Mouse (Mus musculus): ENCODE measurements around the gene Zbtb25. TPM values are rescaled to one million over a fixed set of nuclear protein-coding genes. Genes with fewer than 3 reads are reported as not detected.

Zbtb25 gene
- 10 to 100 TPM; 16.9 to 20.9 TPM for total RNA-seq (2021)
- long read RNA-seq, transcript Zbtb25-201 (3 exons, 1,681 nt), result major isoform, 5 of 13 reads
- long read RNA-seq, partial matches to known transcripts, result 0 of 13 reads
- long read RNA-seq, other reads (novel, unspliced or antisense), result 6 of 13 reads

DNA sequence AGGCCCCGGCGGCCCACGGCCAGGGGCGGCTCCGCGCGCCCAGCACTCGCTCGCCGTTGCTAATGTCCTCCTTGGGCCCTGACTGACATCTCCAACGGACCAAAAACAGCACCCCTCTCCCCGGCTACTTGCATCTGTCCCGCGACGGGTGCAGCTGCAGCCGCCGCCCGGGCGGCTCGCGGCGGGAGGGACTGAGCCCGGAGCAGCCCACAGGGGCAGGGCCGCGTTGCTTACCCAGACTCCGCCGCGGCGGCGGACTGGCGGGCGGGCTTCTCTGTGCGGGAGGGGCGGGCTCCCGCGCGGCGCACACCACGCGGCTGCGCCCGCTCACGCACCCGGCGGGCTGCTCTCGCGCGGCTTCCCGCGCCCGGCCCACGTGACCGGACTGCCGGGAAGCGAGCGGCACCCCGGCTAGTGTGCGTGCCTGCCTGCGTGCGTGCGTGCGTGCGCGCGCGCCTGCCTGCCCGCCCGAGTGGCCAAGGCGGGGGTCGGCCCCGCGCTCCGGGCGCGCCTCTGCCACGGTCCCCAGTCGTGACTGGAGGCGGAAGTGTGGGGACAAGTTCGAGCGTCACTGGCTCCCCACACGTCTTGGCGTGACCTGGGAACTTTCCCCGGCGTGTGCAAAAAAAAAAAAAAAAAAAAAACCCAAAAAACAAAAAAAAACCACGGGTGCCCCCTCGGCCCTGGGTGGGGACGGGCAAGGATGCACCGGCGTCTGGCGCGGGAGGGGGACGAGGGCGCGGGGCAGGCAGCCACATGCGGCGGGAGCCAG is at the start of gene Zbtb25:
TSS of gene Zbtb25 (minus strand) at position 397 of the 772 bp plus-strand sequence.
- peak; percentile 81 to 89 for DNase-seq (ENCODE audit: low spot score in 2 of 2)

- no peak for DNase-seq (ENCODE audit: low spot score in 2 of 2)
These were observed 48.9 kb upstream of the Zbtb25 start for GRCm38 (mm10) chr12:76418346-76418745.

- DNase-seq (ENCODE audit: low spot score in 2 of 2), result no peak
These were observed 48.0 kb upstream of the Zbtb25 start, which contains the start of gene Ppp1r36 for GRCm38 (mm10) chr12:76417433-76417854. TSS of gene Ppp1r36 (plus strand) at chr12:76417538.

- no peak for DNase-seq (ENCODE audit: low spot score in 2 of 2)
These were observed 46.1 kb upstream of the Zbtb25 start for GRCm38 (mm10) chr12:76415383-76416010.

GRCm38 (mm10) chr12:76409166-76409565 is 39.8 kb upstream of the Zbtb25 start:
- DNase-seq (ENCODE audit: low spot score in 2 of 2), result no peak

- DNase-seq (ENCODE audit: low spot score in 2 of 2), result no peak
These were observed 37.8 kb upstream of the Zbtb25 start for GRCm38 (mm10) chr12:76407184-76407583.

- DNase-seq (ENCODE audit: low spot score in 2 of 2), result no peak
These were observed 36.6 kb upstream of the Zbtb25 start for GRCm38 (mm10) chr12:76405971-76406370.

DNA sequence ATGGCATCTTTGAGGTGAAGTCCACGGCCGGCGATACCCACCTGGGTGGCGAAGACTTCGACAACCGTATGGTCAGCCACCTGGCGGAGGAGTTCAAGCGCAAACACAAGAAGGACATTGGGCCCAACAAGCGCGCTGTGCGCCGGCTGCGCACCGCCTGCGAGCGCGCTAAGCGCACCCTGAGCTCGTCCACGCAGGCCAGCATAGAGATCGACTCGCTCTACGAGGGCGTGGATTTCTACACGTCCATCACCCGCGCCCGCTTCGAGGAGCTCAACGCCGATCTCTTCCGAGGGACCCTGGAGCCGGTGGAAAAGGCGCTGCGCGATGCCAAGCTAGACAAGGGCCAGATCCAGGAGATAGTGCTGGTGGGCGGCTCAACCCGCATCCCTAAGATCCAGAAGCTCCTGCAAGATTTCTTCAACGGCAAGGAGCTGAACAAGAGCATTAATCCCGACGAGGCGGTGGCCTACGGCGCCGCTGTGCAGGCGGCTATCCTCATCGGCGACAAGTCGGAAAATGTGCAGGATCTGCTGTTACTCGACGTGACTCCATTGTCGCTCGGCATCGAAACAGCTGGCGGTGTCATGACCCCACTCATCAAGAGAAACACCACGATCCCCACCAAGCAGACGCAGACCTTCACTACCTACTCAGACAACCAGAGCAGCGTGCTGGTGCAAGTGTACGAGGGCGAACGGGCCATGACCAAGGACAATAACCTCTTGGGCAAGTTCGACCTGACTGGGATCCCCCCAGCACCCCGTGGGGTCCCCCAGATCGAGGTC is 36.0 kb upstream of the Zbtb25 start:
- peak; percentile 33 to 49 for DNase-seq (ENCODE audit: low spot score in 2 of 2)

DNA sequence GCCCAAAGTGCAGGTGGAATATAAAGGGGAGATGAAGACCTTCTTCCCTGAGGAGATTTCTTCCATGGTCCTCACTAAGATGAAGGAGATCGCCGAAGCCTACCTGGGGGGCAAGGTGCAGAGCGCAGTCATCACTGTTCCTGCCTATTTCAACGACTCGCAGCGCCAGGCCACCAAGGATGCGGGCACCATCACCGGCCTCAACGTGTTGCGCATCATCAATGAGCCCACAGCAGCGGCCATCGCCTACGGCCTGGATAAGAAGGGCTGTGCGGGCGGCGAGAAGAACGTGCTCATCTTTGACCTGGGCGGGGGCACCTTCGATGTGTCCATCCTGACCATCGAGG is 35.4 kb upstream of the Zbtb25 start:
- peak in 1 of 2 experiments; percentile 38 for DNase-seq (ENCODE audit: low spot score in 2 of 2)

GRCm38 (mm10) chr12:76403886-76404537 is 34.6 kb upstream of the Zbtb25 start, which contains the start of gene Hspa2:
TSS of gene Hspa2 (plus strand) at chr12:76404176.
- DNase-seq (ENCODE audit: low spot score in 2 of 2), result peak; percentile 100

DNA sequence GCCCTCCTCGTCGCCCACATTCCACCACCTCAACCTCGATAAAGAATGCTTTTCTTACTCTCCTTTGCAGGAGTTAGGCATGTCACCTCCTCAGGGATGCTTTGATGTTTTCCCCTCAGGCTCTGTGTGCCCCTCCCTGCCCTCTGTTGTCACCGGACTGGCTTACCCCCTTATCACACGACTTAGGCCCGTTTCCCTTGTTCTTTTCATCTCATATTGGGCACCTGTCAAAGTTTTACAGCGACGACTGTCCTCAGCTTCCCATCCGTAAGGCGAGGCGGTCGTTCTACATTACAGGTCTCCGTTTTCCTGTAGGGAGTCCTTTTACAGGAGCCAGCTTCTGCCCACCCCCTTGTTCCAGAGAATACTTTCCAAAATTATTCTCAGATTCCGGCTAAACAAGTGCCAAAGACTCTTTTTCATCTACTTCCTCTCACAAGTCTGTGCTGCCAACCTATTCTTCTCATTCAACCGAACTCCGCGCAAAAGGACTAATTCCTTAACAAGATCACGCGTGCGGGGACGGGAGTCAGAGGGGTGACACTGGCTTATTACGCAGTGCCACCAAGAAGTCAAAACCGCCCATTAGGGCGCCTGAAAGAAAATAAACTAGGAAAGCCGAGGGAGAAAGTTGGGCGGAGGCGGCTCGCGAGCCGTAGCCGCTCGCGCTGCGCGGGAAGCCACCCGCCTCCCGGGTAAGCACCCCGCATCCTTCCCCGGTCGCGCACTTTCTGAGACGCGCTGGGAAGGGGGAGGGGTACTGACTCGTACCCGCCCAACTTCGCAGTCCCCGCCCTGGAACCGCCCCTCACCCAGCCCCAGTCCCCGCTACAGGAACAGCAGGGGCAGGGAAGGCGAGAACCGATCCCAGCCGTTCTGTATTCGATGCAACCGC is 33.8 kb upstream of the Zbtb25 start:
- DNase-seq (ENCODE audit: low spot score in 2 of 2), result peak; percentile 13 to 15

- DNase-seq (ENCODE audit: low spot score in 2 of 2), result no peak
These were observed 32.3 kb upstream of the Zbtb25 start for GRCm38 (mm10) chr12:76401674-76402073.

DNA sequence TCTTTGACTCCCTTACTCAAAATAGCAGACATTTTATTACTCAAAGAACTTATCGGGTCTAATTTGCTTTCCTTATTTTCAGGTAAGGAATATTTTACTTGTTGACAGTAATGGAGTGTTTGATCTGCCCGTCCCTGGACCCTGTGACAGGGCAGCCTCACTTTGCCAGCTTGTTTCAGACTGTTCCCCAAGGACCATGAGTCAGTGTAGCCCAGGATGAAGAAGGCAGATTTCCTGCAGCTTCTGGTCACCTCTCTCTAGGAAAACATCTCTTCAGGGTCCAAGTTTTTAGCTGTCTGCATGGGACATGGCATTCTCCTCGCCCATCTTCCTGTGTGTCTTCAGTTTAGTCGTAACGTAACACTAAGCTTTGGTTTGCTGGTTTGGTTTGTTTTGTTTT is 27.9 kb upstream of the Zbtb25 start:
- no peak for DNase-seq (ENCODE audit: low spot score in 2 of 2)

DNA sequence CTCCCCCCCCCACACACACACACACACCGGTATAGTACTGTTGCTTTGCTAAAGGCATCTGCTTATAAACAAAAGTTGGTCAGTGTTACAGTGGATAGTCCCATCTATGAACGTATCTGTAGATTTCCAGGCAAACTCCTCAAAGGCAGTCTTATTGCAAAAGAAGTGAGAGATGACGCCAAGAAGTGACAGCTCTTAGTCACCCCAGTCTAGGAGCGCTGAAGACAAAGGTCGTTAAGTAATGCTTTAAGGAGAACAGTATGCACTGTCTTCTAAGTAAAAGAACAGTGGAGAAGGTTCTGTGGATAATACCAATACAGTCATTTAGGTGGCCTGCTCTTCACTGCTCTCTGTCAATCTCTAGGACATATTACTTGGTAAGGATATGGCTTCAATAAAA is 23.6 kb upstream of the Zbtb25 start:
- no peak for DNase-seq (ENCODE audit: low spot score in 2 of 2)

GRCm38 (mm10) chr12:76391595-76392271 is 22.3 kb upstream of the Zbtb25 start:
- no peak for DNase-seq (ENCODE audit: low spot score in 2 of 2)

DNA sequence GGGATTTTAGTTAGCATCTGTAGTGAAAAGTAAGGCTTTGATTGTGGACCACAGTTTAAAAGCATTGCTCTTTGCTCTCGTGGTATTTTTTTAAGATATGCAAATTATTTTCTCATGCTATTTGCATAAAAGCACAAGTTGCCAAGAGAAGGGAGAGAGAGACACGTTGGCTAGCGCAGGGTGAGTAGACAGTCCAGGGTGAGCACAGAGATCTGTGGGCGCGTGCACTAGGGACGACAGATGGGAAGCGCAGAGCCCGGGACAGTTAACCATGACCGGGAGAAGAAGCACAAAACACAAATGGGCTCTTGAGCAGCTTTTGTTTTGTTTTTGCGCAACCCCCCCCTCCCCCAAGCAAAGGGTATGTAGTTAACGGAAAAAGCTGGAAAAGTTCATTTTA is 19.4 kb upstream of the Zbtb25 start:
- no peak for DNase-seq (ENCODE audit: low spot score in 2 of 2)

GRCm38 (mm10) chr12:76385342-76385741 is 15.9 kb upstream of the Zbtb25 start:
- DNase-seq (ENCODE audit: low spot score in 2 of 2), result no peak

GRCm38 (mm10) chr12:76380151-76380550 is 10.7 kb upstream of the Zbtb25 start:
- DNase-seq (ENCODE audit: low spot score in 2 of 2), result no peak

DNA sequence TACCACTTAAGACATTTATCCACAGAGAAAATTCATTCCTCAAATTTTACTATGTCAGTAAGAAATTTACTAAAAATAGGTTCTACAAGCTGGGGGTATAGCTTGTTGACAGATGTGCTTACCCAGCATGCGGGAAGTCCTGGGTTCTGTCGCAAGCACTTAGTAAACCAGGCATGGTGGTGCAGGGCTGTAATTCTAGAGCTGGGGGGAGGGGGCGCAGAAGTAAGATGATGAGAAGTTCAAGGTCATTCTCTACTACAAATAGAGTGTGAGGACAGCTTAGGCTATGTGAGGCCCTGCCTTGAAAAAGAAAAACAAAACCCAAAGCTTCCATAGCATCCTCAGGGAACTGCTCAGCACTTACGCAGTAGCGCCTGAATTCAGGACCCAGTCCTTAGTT is 9.2 kb upstream of the Zbtb25 start:
- no peak for DNase-seq (ENCODE audit: low spot score in 2 of 2)

Data from layer of hippocampus, postnatal 10 days (tissue).